Mouse (Mus musculus) hindlimb bud, embryonic 11.5 days (tissue): Measurements from ENCODE around the gene Ninj1.

Experiments used
- DNase-seq: peaks from one replicate; pipeline ENCODE4 v3.0.0-alpha.2; 2012; ENCODE audit warnings: low read depth, low spot score; ENCODE audit errors: extremely low spot score

Ninj1 gene

DNA sequence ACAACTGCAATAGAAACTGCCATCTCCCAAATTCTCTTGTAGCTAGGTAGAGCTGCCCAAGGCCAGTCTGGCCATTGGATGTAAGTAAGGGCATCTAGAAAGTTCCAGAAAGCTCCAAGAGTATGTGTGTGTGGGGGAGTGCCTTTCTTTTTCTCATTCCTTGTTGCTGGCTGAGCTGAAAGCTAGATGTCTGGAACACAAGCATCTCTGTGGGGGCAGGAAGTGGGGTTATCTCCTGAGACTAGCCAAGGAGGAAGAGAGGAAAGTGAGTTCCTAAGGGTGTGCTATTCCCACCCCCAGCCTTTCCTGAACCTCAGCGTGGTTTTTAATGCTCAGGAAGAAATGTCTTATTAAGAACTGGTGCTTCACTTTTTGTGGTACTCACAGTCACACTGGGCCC lies 15.6 kb upstream of the Ninj1 start:
- no peak for DNase-seq

DNA sequence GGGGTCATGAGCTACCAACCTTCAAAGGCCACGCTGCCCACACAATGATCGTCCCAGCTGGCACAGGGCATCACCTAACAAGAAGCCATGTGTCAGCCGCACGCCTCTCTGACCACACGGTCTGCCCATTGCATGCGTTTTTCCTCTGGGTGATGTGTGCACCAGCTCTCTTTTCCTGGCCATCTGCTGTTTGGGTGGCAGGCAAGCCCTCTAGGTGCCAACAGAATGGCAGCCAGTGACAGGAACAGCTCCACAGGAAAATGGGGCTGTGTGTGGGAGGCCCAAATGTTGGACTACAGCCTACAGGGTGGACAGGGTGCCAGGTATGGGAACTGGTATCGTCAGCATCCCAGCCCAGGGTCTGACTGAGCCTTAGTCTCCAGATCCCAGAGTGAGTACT lies 14.9 kb upstream of the Ninj1 start:
- DNase-seq, result no peak

DNA sequence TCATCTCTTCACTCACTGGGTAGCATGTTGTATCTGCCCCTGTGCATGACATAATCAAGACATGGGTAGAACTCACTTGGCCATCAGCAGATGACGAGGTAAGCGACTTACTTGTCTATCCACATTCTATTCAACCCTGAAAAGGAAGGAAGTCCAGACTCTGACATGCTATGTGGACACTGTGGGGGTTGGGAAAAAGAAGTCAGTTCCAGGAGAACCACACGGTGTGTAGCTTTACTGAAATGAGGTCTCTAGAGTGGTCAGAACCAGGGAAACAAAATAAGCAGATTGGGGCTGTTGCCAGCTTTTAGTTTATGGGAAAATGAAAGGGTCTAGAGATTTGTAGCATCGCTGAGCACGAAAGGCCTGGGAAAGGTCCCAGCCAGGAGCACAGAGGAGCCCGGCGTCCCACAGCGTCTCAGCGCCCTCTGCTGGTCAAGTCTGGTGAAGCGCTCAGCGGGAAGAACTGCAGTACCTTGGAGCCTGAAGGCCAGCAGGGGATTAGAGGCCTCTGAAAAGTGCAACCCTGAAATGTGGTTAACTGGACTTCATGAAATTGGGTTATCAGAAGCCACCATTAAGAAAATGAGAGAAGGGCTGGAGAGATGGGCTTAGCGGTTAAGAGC lies 14.2 kb upstream of the Ninj1 start:
- peak; percentile 74 for DNase-seq

DNA sequence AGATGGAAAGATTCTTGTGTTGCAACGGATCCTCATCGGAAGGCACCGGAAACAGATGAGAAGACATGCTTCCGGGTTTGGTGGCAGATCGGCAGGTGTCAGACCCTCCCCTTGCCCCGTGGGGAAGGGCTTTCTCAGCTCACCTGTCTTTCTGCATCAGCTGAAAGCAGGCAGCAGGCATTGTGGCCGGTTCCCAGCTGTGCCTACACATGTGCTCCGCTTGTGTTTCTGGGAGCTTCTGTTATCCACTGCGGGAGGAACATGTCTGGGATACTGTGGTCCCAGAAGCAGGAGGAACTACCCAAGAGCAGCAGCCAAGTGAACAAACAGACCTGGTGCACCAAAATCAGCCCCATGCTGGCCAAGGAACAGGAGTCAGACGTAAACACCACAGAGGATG lies 11.8 kb upstream of the Ninj1 start:
- no peak for DNase-seq

DNA sequence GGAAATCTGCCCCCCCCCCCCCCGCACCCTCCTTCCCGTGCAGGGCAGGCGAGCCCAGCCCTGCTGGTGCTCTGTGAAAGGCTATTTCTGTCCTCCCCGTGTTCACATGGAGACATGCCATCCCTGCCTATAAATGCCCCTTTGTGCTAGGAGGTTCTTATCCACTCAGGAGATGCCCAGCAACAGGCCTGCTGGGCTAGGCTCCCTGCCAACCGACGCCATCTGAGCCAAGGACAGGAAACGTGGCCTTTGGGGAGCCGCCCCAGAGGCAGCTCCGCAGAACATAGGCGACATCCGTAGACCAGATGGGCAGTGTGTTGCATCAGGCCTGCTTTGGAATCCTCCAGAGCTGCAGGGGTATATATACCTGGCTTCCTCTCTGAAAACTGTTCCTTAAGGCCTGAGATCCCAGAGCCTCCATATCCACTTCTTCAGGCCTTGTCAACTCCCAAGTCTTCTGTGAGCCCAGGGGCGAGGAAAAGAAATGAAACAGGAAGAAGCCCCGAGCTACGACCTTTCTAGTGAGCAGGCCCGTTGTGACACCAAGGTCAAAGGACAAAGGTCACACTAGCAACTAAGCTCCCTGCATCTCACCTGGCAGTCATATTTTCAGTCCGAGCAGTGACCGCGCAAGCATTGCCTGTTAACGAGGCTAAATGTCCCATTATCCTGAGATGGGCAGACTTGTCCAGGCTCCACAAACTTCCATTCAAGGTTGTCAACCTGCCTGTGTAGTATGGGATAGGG lies 8.3 kb upstream of the Ninj1 start:
- no peak for DNase-seq

DNA sequence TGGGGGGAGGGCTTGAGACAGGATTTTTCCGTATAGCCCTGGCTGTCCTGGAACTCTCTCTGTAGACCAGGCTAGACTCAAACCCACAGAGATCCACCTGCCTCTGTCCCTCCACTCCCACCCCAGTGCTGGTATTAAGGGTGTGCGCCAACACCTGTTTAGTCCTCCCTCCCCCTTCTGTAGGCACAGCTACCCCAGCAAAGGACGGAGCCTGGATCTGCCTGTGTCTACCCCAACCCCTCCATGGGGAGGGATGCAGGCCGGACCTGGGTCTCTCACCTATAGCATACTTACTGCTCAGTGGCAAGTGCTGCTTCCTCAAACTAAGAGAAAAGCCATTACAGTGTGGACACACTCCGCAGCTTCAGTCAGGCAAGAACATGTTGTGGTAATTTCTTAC lies 7.0 kb upstream of the Ninj1 start:
- no peak for DNase-seq

DNA sequence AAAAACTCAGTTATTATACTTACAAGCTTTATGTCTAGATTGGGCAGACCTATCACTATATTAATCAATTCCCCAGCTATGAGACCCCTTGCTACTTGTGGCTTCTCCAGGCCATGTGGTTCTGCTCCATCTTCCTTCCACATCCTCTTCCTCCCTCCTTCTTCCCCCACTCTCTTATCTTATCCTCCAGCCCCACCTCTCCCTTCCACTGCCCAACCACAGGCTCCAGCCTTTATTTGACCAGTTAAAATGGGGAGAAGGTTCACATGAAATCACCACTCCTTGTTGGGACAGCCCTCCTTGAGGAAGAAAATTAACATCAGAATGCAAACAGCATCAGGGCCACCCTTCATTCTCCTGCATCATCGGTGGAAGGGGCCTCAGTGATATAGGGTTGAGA lies 6.6 kb upstream of the Ninj1 start:
- no peak for DNase-seq

DNA sequence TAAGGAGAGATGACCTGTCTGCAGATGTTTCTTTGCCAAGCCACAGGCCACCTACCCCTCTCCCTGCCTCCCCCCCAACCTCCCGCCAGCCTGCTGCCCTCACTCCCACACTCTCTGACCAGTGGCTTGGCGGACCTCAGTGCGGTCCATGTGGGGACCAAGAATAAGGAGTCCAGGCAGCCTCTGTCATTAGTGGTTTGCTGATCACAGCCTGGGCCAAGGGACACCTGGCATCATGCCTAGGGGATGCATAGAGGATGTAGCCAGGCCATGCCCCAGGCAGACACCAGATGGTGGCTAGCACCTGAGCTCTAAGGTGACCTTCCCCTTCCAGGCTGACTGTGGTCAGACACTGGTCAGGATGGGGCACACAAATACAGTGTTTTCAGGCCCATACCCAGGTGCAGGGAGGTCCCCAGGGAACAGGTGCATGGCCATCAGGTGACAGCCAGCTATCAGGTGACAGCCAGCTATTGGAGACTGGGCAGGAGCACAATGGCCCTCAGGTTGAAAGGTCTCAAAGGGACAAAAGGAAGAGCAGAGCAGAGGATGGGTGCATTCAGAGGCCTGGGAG lies 5.8 kb upstream of the Ninj1 start:
- no peak for DNase-seq

DNA sequence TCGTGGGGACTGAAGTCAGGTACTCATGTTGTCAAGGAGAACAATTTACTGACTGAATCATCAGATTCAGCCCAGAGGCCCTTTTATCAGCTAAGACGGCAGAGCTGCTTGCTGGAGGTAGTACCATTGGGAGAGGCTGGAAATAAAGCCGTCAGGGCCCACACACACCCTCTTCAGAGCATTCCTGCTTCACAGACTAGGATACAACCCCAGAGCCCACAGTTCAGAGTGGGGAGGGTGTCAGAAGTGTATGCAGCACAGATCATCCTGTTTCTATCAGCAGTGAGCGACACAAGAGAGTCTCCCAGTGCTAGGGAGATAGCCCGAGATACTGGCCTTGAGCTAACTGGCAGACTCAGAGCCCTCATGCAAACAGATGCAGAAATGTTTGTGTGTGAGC lies 4.1 kb upstream of the Ninj1 start:
- DNase-seq, result no peak

DNA sequence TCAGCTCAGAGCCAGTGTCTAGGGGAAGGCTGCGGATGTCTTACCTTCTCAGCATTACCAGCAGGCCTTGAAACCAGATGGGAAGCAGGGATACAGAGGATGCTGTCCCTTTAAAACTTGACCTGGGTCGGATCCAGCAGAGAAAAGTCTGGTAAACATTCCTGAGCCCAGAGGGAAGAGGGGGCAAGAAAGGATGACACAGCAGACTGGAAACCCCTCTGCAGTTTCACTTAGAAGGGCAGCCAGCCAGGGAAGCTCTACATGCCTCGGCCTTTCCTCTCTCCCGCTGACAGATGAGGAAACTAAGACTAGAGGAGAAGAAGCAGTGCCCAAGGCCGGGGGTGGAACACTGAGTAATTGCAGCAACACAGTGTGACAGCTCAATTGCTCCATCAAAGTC lies 3.6 kb upstream of the Ninj1 start:
- DNase-seq, result no peak

DNA sequence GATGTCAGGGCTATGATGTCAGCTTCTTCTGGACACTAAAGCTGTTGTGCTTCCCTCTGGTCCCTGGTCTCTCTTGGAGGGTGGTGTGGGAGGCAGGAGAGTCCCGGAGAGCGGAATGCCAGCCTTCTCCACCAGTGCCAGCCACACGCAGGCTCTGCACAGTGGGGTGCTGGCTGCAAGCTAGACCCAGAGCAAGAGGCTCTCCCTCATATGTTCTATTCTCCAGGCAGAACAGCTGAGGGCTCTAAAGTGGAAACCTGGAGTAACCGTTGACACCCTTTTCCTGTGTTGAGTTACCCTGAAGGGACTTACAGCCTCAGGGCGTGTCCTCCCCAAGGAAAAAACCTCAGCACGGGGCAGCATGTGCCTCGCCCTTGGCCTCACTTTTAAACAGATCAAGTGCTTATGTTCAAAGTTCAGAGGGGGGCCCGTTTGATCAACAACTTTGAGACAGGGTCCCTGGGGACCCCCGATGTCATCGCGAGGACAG lies 442 bp upstream of the Ninj1 start:
- DNase-seq, result no peak

DNA sequence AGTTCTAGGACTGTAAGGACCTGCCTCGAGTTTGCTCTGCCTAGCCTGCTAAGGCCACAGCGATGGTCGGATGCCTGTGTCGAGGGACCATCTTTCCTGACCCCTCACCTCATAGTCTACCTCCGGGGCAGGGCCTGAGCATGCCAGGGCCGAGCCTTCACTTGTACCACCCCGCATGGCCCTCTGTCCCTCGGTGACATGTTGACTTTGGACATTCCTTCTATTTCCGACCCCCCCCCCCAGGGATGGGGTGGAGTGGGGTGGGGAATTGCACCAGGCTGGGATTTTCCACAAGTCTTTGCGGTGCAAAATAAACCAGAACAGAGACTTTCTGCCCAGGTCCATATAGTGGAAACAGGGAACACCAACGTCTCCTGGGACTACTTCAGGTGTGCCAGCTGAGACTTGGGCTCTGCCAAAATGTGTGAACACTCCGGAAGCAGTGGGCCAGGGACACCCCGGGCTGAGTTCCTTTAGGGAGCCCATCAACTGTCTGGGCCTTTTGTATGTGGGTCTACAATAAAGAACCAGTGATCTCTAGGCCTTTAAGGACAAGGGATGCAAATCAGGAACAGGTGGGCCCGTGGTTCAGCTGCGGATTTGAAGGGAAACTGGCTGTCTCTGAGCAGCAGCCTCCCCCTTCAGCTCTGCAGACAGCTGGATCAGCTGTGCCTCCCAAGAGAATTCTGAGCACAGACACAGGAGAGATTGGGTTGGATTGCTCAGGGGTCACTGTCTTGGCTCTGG lies 1.1 kb downstream of the Ninj1 start:
- no peak for DNase-seq

DNA sequence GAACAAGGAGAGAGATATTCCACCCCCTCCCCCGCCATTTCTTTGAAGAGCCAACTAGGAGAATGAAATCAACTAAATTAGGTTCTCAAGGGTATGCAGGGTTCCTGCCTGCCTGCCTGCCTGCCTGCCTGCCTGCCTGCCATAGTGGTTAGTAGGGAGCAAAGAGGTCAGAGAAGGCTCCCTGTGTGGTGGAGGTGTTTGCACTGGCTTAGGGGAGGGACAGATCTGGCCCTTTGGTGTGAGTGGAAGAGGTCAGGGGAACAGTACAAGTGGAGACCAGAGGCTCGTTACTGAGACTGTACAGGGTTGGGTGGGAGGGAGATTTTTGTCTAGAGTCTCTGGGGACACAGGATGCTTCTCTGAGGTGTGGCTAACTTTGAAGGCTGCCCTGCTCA lies 1.7 kb downstream of the Ninj1 start:
- DNase-seq, result no peak

DNA sequence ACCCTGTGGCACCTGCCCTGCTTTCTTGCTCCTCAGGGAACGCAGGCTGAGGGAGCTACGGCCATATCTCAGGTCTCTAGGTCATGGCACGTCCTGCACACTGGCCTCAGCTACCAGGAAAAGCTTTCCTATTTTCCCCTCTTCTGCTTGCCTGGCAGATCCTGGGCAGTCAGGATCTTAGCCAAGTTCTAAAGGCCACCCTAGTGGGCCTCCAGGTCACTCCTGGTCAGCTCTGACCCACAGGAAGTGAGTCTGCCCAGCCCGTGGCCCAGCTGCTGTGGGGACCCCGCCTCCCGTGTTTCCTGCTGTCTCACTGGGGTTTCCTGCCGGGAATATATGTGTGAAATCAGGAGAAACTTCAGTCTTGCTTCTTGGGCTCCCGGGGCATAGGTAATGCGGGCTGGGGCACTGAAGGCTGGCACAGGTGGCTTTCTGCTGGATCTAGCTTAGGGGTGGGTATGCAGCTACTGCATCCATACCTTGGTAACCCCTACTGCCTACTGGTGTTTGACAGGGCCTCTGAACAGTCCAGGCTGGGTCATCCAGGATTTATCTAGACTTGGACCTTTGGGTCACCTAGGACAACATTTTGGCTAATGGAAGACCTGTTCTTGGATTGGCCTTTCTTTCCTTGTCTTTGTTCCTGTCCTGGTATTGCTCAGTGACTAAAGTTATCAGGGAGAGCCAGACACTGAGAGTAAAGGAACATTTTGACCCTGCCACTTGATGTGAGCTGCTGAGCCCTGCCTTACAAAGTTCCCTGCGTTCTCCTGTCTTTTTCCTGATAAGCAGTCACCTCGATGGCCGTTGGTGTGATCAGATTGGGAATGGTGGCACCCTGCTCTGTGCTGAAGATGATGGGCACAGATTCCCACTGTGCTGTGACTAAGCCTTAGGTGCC lies 2.9 kb downstream of the Ninj1 start:
- DNase-seq, result no peak

DNA sequence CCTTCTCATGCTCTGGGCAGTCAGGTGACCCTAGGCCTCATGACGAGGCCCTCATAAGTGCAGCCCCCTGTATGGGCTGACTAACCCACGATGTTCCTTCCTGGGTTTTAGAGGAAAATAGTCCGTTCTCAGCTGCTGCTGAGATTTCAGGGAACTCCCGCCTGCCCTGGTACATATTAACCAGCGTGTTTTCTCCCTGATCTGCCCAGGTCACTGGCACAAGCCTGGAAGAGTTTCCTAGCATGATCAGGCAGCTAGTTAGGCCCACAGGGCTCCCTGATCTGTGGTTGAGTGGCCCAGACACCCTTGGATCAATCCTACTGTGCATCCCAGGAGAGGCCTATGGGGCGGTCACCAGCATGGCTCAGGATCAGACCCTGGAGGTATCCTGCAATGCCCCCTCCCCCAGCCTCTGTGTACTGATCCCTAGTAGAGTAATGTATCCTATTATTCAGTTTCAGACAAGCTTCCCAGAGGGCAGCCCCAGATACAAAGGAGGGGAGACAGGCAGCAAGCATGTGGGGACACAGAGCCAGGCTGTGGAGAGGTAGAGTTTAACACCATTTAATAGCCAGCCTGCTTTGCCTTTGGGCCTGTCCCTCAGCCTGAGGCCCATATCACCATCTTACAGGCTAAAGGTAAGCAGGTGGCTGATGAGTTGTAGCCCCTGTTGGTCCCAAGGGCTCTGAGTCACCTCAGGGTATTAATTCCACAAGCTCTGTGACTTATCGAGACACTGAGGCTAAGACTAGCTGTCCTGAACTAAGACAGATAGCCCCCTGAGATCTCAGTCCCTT lies 3.8 kb downstream of the Ninj1 start:
- no peak for DNase-seq

DNA sequence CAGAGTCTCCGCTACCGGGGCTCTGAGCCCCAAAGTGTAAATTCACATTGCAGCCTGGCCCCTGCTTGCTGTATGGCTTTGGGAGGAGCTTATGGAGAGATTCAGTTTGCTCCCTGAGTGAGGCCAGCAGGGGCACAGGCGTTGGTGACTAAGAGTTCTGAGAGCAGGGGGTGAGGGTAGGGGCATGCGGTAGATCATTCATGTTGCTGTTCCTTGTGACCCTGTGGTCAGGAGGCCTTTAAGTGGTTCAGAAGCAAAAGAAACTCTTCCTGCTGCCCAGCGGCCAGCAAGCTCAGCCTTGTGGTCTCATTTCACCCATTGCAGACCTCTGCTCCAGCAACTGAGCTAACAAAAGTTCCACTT lies 4.4 kb downstream of the Ninj1 start:
- no peak for DNase-seq

DNA sequence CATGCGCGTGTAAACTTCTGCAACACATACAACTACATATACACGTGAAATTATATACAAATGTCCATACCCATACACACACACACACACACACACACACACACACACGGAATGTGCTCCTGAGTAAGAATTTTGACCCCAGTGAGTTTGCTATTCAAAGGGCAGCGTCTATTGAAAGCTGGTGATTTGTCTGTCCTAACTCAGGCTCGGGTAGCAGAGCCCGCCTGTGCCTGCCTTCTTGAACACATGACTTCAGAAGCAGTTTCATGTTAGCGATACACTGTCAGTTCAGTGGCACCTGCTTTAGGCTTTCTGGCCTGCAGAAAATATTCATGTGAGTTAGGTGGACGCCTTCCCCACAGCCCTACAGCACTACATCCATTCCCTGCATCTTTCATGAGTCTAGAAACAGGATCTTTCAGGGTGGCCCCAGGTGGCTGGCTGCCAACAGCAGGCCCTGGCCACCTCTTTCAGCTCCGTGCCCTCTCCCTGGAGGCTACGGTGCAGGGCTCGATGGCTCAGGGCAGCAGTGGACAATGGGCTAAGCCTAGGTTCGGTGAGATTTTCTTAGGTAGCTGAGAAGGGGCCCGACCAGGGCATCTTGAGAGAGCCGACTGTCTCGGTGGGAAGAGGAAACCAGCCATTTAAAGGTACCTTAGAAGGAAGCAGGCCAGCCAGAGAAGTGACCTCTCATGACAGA lies 5.0 kb downstream of the Ninj1 start:
- no peak for DNase-seq

DNA sequence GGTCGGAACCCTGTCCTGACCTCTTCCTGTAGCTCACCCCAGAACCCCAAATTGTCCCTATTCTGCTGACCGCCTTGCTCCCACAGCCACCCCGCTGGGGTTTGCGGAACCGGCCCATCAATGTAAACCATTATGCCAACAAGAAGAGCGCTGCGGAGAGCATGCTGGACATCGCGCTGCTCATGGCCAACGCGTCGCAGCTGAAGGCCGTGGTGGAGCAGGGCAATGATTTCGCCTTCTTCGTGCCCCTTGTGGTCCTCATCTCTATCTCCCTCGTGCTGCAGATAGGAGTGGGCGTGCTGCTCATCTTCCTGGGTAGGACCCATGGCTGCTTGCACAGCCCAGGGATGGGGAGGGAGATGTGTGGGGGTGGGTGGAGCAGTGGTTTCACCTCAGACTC lies 6.4 kb downstream of the Ninj1 start:
- DNase-seq, result no peak

DNA sequence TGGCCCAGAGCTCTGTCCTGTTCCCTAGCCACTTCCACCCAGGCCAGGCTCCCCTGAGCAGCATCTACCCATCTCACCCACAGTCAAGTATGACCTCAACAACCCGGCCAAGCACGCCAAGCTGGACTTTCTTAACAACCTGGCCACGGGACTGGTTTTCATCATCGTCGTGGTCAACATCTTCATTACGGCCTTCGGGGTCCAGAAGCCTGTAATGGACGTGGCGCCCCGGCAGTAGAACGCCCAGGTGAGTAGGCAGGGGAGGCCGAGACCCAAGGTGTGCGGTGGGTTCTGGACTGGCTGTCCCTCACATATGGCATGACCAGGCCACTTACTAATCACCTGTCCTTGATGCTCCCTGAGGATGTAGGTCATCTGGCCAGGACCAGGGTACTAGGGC lies 7.5 kb downstream of the Ninj1 start:
- DNase-seq, result no peak
